Mouse (Mus musculus) E14TG2a.4 (cell line): ENCODE data around the gene Efnb2.

Experiments
- CTCF ChIP-seq: conservative IDR thresholded peaks from 2 replicates; pipeline ENCODE4 v1.5.1; 2014; ENCODE audit warnings: low read length
- NANOG ChIP-seq: IDR thresholded peaks from 2 replicates; pipeline ENCODE4 v1.6.1; 2014; ENCODE audit warnings: borderline replicate concordance, low read length, mixed read lengths

DNA sequence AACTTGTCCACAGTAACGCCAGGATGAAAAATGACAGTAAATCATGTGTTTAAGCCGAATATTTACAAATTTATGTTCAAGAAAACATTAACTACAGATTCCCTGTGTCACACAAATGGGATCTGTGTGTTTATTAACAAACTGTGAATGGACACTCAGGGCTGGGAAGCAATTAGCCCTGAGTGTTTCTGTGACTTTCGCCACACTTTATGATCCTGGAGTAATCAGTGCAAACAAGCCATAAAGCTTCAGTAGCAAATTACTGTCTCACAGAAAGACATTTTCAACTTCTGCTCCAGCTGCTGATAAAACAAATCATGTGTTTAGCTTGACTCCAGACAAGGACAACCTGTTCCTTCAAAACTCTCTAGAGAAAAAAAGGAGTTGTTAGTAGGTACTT, 21.7 kb upstream of the Efnb2 start:
- no peak for TF ChIP-seq CTCF
- no peak for TF ChIP-seq NANOG
